Mouse (Mus musculus) liver, adult 2 months (tissue): ENCODE measurements at regions not wholly inside any gene's neighbourhood (a gene's known extent, or its start where the extent isn't known, plus 50 kb on each side); places are given as distances from the start of the nearest gene placed in this dataset.

Source experiments
- DNase-seq: peaks from one replicate; pipeline ENCODE4 v3.0.0-alpha.2; 2011; ENCODE audit warnings: low read depth, low spot score; ENCODE audit errors: extremely low read depth
- H3K27ac ChIP-seq: fragments of 200-500 bp; replicated peaks from 2 replicates; pipeline ENCODE4 v1.5.1; 2012; ENCODE audit warnings: low read depth, mild to moderate bottlenecking, control low read depth, inconsistent platforms, low read length; ENCODE audit not compliant: insufficient read depth
- H3K27me3 ChIP-seq: fragments of 200-500 bp; 2 replicates; pipeline ENCODE4 v1.6.1; 2012; ENCODE audit warnings: mild to moderate bottlenecking, moderate library complexity, low read length, inconsistent platforms; ENCODE audit not compliant: control insufficient read depth, insufficient read depth
- H3K36me3 ChIP-seq: fragments of 200-500 bp; 2 replicates; pipeline ENCODE4 v1.6.1; 2012; ENCODE audit warnings: low read length, inconsistent platforms; ENCODE audit not compliant: control insufficient read depth, insufficient read depth
- H3K4me1 ChIP-seq: fragments of 200-500 bp; 2 replicates; pipeline ENCODE4 v1.6.1; 2011; ENCODE audit warnings: low read length; ENCODE audit not compliant: control insufficient read depth, insufficient read depth
- H3K4me3 ChIP-seq: fragments of 200-500 bp; 2 replicates; pipeline ENCODE4 v1.5.1; 2011; ENCODE audit warnings: low read depth, mild to moderate bottlenecking, control low read depth, low read length, moderate library complexity; ENCODE audit not compliant: insufficient read depth
- H3K79me2 ChIP-seq: fragments of 200-500 bp; 2 replicates; pipeline ENCODE4 v1.6.1; 2012; ENCODE audit warnings: inconsistent platforms, mild to moderate bottlenecking, low read length, moderate library complexity; ENCODE audit not compliant: control insufficient read depth, insufficient read depth
- H3K9ac ChIP-seq: fragments of 200-500 bp; 2 replicates; pipeline ENCODE4 v1.6.1; 2012; ENCODE audit warnings: low read depth, mild to moderate bottlenecking, control low read depth, inconsistent platforms, low read length
- CTCF ChIP-seq: fragments of 200-500 bp; IDR thresholded peaks from 2 replicates; pipeline ENCODE4 v1.5.1; 2011; ENCODE audit warnings: low read depth, low read length, control low read depth
- POLR2A ChIP-seq: fragments of 200-500 bp; IDR thresholded peaks from 2 replicates; pipeline ENCODE4 v1.6.1; 2011; ENCODE audit warnings: low read length, control low read depth; ENCODE audit not compliant: insufficient read depth; ENCODE audit errors: extremely low read depth
- WGBS: fragments of 180-500 bp; shearing (Covaris S2); methylation state at CpG from one replicate; pipeline ENCODE4 v1.1.7; 2018; 5-methylcytosine and 5-hydroxymethylcytosine counted together

DNA sequence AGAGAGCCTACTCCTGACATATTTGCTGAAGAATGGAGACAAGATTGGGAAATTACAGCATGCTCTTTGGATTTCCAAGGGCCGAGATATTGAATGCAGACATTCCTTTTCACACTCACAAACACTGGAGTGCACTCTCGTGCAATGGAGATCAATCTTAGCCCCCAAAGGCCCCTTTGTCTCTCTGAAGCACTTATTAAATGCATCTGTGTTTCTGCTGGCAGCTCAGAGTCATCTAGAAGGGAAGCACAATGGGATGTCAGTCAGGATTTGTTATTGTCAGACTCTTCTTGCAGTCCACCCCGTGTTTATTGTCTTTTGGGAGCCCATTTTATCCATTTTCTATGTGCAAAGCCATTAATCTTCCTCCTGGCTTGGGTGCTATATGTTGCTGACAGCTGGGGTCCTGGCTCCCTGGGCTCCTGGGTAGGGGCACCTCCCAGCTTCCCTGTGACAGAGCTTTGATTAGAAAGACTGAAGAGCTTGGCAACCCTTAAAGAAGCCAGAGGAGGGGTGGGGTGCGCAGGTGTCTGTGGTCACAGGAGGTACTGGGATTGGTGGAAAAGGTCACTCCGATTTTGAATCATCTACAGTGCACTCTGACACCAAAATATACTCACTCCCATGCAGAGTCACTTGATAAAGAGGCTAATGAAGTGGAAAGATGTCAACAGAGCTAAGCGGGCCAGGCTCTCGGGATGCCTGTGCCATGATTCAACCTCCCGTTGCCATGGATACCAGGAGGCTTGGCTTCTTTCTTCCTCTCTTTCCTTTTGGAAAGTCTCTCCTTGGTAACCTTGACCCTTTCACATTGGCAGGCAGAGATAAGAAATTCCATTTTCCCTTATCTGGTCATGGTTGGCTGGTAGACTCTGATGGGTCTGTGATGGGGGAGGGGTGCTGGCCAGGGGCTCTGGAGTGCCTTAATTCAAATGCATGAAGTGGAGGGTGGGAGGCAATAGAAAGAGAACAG is 220.8 kb upstream of the Ppp2r3a start:
- Histone ChIP-seq H3K9ac (no peak overlapping the region), H3K79me2 (no peaks in the 10 kb centered on the region), H3K36me3 (no peaks in the 10 kb centered on the region), H3K4me1 (no peaks in the 10 kb centered on the region), H3K4me3 (no peak overlapping the region), H3K27ac (no peak overlapping the region), H3K27me3 (no peaks in the 10 kb centered on the region)
- WGBS, result 56% methylated on average over 8 of the region's 8 CpGs
- TF ChIP-seq CTCF, result no peak
- no peak for TF ChIP-seq POLR2A
- DNase-seq, result no peak

DNA sequence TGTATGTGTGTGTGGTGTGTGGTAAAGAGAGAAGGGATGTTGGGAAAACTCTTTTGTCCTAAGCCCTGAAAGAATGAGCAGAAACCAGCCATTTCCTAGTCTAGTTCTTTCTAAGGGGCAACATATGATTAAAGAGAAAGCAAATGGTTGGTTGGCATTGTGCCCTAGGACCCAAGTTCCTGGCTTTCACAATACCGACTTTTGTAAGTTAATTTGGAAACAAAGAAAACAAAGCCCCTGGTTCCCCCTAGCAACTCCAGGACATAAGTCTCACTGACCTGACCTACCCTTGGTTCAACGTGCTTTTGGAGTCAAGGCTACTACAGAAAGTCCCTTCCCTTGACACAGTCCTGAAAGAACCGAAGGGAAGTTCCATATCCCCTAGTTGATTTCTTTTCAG is 220.1 kb upstream of the Ppp2r3a start:
- Histone ChIP-seq H3K4me1 (no peaks in the 10 kb centered on the region), H3K4me3 (no peak overlapping the region), H3K36me3 (no peaks in the 10 kb centered on the region), H3K27me3 (no peaks in the 10 kb centered on the region), H3K9ac (no peak overlapping the region), H3K27ac (no peak overlapping the region), H3K79me2 (no peaks in the 10 kb centered on the region)
- no peak for DNase-seq
- no peak for TF ChIP-seq CTCF
- no peak for TF ChIP-seq POLR2A
- WGBS, result 62% methylated on average over 3 of the region's 3 CpGs

GRCm38 (mm10) chr9:101469756-101470155 is 218.2 kb upstream of the Ppp2r3a start:
- Histone ChIP-seq H3K27ac (no peak overlapping the region), H3K36me3 (no peaks in the 10 kb centered on the region), H3K27me3 (no peaks in the 10 kb centered on the region), H3K4me3 (no peak overlapping the region), H3K4me1 (no peaks in the 10 kb centered on the region), H3K79me2 (no peaks in the 10 kb centered on the region), H3K9ac (no peak overlapping the region)
- no peak for TF ChIP-seq CTCF
- TF ChIP-seq POLR2A, result no peak
- 74% methylated on average over 3 of the region's 3 CpGs for WGBS
- DNase-seq, result no peak

DNA sequence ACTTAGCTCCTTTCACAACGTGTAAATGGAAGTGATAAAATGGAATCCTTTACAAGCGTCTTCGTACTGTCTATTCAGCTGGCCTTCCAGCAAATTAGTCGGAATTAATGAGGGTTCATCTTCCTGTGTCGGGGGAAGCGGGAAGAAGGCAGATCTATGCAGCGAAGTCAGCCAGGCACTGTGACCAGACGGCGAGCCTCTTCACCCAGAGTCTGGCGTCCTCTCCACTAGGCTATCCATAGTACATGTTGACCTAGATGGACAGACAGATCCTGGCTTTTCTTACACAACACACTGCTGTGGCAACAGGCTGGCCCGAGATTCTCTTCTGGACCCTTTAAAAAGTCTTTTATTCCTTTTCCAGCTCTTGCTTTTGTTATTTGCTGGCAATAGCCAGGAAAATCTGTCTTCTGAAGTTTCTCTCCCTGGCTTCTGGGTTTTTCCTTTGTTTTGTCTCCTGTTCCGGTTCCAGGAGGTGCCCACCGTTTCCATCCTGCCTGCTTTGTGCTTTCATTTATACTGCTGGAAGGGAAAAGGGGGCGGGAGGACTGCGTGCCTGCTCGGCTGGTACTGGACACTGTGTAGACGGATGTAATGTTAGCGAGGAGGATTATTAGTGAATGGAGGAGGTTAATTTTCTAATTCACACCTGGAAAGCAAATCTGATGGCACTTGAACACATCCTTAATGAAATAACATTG is 213.3 kb upstream of the Ppp2r3a start:
- 71% methylated on average over 18 of the region's 18 CpGs for WGBS

DNA sequence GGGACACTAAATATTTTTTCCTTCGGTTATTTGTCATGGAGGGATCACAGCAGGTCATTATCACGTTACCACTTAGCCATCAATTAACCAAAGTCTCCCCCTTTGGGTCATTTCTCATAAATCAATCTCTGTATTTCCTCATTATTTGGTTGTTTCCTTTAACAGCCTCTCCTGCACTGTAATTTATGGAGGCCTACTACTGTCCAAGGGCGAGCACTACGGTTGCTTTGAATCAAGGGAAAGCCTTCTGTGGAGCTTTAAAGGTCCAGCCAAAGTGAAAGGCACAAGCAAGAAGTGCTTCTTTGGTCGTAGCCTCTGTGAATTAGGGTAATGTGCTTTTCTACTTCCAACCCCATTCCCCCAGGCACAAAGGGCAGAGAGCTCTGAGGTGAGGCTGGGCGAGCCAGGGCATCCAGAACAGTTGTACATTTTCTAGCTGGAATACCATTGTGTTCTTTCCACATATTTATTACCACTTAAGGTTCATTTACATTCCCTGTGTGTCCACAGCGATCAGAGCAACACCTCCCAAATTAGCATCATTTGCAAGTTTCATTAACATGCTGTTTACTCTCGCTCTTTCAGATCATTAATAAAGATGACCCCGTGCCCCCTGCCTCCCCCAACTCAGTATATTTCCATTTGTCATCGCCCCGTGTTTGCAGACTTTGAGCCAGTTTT is 207.5 kb upstream of the Ppp2r3a start:
- H3K4me3 ChIP-seq, result no peak overlapping the region
- WGBS, result 75% methylated on average over 11 of the region's 11 CpGs
- H3K36me3 ChIP-seq, result no peaks in the 10 kb centered on the region

More for the DNA sequence above, 213.3 kb upstream of the Ppp2r3a start:
- no peak overlapping the region for H3K9ac ChIP-seq
- no peaks in the 10 kb centered on the region for H3K27me3 ChIP-seq
- no peak overlapping the region for H3K27ac ChIP-seq
- TF ChIP-seq POLR2A (no peak), CTCF (no peak)
- H3K36me3 ChIP-seq, result no peaks in the 10 kb centered on the region
- no peak overlapping the region for H3K4me3 ChIP-seq
- DNase-seq, result no peak
- H3K4me1 ChIP-seq, result no peaks in the 10 kb centered on the region
- no peaks in the 10 kb centered on the region for H3K79me2 ChIP-seq

More for the DNA sequence above, 207.5 kb upstream of the Ppp2r3a start:
- TF ChIP-seq POLR2A (no peak), CTCF (no peak)
- no peak overlapping the region for H3K9ac ChIP-seq
- no peak overlapping the region for H3K27ac ChIP-seq
- no peaks in the 10 kb centered on the region for H3K79me2 ChIP-seq
- no peaks in the 10 kb centered on the region for H3K4me1 ChIP-seq
- DNase-seq, result no peak
- no peaks in the 10 kb centered on the region for H3K27me3 ChIP-seq
